Mouse (Mus musculus) erythroblast, embryonic 14.5 days (primary cell): ENCODE measurements around the gene Tnni1.

ENCODE experiments used
- GATA1 ChIP-seq: IDR thresholded peaks from 2 replicates; pipeline ENCODE4 v1.6.1; 2012; ENCODE audit warnings: low read length, inconsistent platforms, mixed read lengths
- TAL1 ChIP-seq: IDR thresholded peaks from 3 replicates; pipeline ENCODE4 v1.6.1; 2012; ENCODE audit warnings: low read length, inconsistent platforms, mixed read lengths

DNA sequence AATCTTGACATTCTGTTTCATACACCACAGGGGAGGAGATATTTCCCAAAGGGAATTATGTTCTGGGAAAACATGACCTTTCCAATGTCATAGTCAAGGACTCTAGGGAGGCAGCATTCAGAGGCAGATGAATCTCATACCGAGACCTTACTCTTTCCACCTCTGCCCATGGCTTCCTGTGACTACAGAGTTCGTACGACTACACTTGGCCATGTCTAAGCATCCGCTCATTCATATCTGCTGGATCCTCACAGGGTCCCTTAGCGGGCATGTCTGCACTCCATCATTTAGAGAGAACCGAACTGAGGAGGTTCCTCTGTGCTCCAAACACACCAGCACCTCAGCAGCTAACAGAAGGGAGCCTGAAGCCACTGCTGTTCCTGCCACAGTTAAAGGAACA is 59.8 kb downstream of the Tnni1 start:
- TF ChIP-seq TAL1 (no peak), GATA1 (no peak)
